Mouse (Mus musculus) liver, embryonic 11.5 days (tissue): ENCODE measurements around the gene Gm3543. TPM values are rescaled to one million over a fixed set of nuclear protein-coding genes. Genes with fewer than 3 reads are reported as not detected.
"Not testable (repeated sequence)": the region's sequence is repeated elsewhere in the genome, so short reads cannot be mapped to it uniquely, and the experiment has no call there.

Experiments used
- ATAC-seq: fragments of 200-750 bp; cut with Nextera tagmentation; replicated peaks from 2 replicates; pipeline ENCODE4 v1.8.0; 2017; ENCODE audit warnings: moderate number of reproducible peaks, mild to moderate bottlenecking, moderate TSS enrichment, moderate library complexity; ENCODE audit not compliant: low FRiP score
- DNase-seq: peaks from one replicate; pipeline ENCODE4 v3.0.0-alpha.2; 2017; ENCODE audit warnings: low spot score
- H3K27ac ChIP-seq: fragments of 300-500 bp; sonication (generic); 2 replicates; pipeline ENCODE4 v1.5.1; 2014; ENCODE audit warnings: mild to moderate bottlenecking, low read depth, low read length, control low read depth
- H3K27me3 ChIP-seq: fragments of 300-500 bp; sonication (generic); replicated peaks from 2 replicates; pipeline ENCODE4 v1.6.1; 2014; ENCODE audit warnings: low read length, mixed read lengths; ENCODE audit not compliant: control insufficient read depth, insufficient read depth
- H3K36me3 ChIP-seq: fragments of 300-500 bp; sonication (generic); 2 replicates; pipeline ENCODE4 v1.6.1; 2014; ENCODE audit warnings: mild to moderate bottlenecking, low read length, moderate library complexity, mixed read lengths; ENCODE audit not compliant: control insufficient read depth, insufficient read depth
- H3K4me1 ChIP-seq: fragments of 300-500 bp; sonication (generic); replicated peaks from 2 replicates; pipeline ENCODE4 v1.6.1; 2014; ENCODE audit warnings: low read length, mixed read lengths; ENCODE audit not compliant: control insufficient read depth, insufficient read depth
- H3K4me2 ChIP-seq: fragments of 300-500 bp; sonication (generic); 2 replicates; pipeline ENCODE4 v1.6.1; 2014; ENCODE audit warnings: mild to moderate bottlenecking, control low read depth, moderate library complexity
- H3K4me3 ChIP-seq: fragments of 300-500 bp; sonication (generic); 2 replicates; pipeline ENCODE4 v1.5.1; 2014; ENCODE audit warnings: low read depth, low read length, control low read depth
- H3K9ac ChIP-seq: fragments of 300-500 bp; sonication (generic); 2 replicates; pipeline ENCODE4 v1.6.1; 2014; ENCODE audit warnings: low read depth, low read length, control low read depth
- H3K9me3 ChIP-seq: fragments of 300-500 bp; sonication (generic); 2 replicates; pipeline ENCODE4 v1.6.1; 2016; ENCODE audit warnings: low read length, inconsistent platforms, mixed read lengths; ENCODE audit not compliant: control insufficient read depth
- WGBS: fragments of 180-500 bp; shearing (Covaris S2); extraction: QIAGEN DNeasy Blood & Tissue Kit; methylation state at CpG from one replicate; pipeline ENCODE4 v1.1.7; 2014; 5-methylcytosine and 5-hydroxymethylcytosine counted together
- polyA plus RNA-seq: library from polyadenylated mRNA; unstranded; fragments of >200 nt; fragmentation: Nextera tagmentation; extraction: Ambion mirVana; gene quantifications from 2 replicates; pipeline ENCODE4 v1.2.1, GENCODE M21; 2014

Gene Gm3543
- polyA plus RNA-seq, result not detected in 2 replicates

GRCm38 (mm10) chr14:41983225-41983624, at the start of gene Gm3543:
Gm3543 (minus strand) TSS chr14:41983325.
- H3K4me1 ChIP-seq, H3K27me3 ChIP-seq, H3K9me3 ChIP-seq, H3K4me2 ChIP-seq, H3K9ac ChIP-seq, H3K4me3 ChIP-seq, ATAC-seq, DNase-seq, H3K36me3 ChIP-seq, H3K27ac ChIP-seq: not testable (repeated sequence)
- WGBS, result no CpG with 5 or more reads among the region's 1 CpGs

- H3K27me3 ChIP-seq, H3K9me3 ChIP-seq, H3K27ac ChIP-seq, H3K4me3 ChIP-seq, H3K4me1 ChIP-seq, DNase-seq, H3K36me3 ChIP-seq, H3K9ac ChIP-seq, H3K4me2 ChIP-seq, ATAC-seq: not testable (repeated sequence)
- 64% methylated on average over 3 of the region's 3 CpGs for WGBS
Observed at GRCm38 (mm10) chr14:41968596-41968995, 14.5 kb downstream of the Gm3543 start.

DNA sequence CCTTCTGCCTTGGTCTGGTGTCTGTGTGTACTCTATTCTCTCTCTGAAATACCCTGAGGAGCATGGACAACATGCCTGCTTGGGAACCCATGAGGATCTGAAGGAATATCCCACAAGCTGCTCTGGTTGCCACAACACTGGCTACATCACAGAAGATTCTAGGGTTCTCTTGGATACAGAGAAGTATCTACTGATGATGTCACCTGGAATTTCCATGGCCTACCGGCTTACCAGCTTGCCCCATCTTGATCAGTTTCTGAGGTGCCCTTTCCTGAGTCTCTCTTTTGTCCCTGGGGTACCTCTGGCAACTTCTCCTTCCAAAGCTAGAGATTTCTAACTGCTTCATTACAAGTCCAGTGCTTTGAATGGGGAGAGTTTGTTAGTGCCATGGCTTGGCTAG, 15.3 kb downstream of the Gm3543 start, which contains the start of gene Gm6401:
Gene Gm6401, minus strand, starts transcription at position 101 of the 400 bp plus-strand sequence.
- 87% methylated on average over 1 of the region's 1 CpGs for WGBS

GRCm38 (mm10) chr14:41964095-41964494, 19.0 kb downstream of the Gm3543 start:
- H3K36me3 ChIP-seq, H3K9me3 ChIP-seq, H3K27me3 ChIP-seq, DNase-seq, H3K4me3 ChIP-seq, H3K27ac ChIP-seq, H3K4me1 ChIP-seq, H3K4me2 ChIP-seq, H3K9ac ChIP-seq, ATAC-seq: not testable (repeated sequence)
- 67% methylated on average over 4 of the region's 4 CpGs for WGBS

More for the DNA sequence above, 15.3 kb downstream of the Gm3543 start, which contains the start of gene Gm6401:
- not testable (repeated sequence) for H3K4me3 ChIP-seq, H3K36me3 ChIP-seq, ATAC-seq, H3K9ac ChIP-seq, H3K27me3 ChIP-seq, H3K27ac ChIP-seq, H3K9me3 ChIP-seq, H3K4me2 ChIP-seq, DNase-seq, H3K4me1 ChIP-seq

GRCm38 (mm10) chr14:41943695-41944094, 39.4 kb downstream of the Gm3543 start, which contains the start of gene 1700024B05Rik:
1700024B05Rik (plus strand) TSS chr14:41943995.
- H3K27me3 ChIP-seq, H3K9me3 ChIP-seq, DNase-seq, H3K4me1 ChIP-seq, H3K4me2 ChIP-seq, H3K9ac ChIP-seq, H3K36me3 ChIP-seq, H3K4me3 ChIP-seq, ATAC-seq, H3K27ac ChIP-seq: not testable (repeated sequence)
- 79% methylated on average over 1 of the region's 2 CpGs for WGBS

Other genes starting within 250 kb of the Gm3543 start
- gene Gm7929, start 232.7 kb downstream of the Gm3543 start, polyA plus RNA-seq, result not detected in 2 replicates
- gene Gm47189, start 210.9 kb downstream of the Gm3543 start, polyA plus RNA-seq, result not detected in 2 replicates
- not detected in 2 replicates for gene Gm7980, start 76.0 kb downstream of the Gm3543 start, polyA plus RNA-seq
- not detected in 2 replicates for gene 1700049E17Rik1, start 58.4 kb downstream of the Gm3543 start, polyA plus RNA-seq
- not detected in 2 replicates for gene 1700024B05Rik, start 39.3 kb downstream of the Gm3543 start, polyA plus RNA-seq
- not detected in 2 replicates for gene Gm6401, start 15.4 kb downstream of the Gm3543 start, polyA plus RNA-seq
- gene Gm7951, start 134.0 kb upstream of the Gm3543 start, polyA plus RNA-seq, result not detected in 2 replicates
- not detected in 2 replicates for gene Gm17027, start 179.3 kb upstream of the Gm3543 start, polyA plus RNA-seq
- not detected in 2 replicates for gene Gm3573, start 207.5 kb upstream of the Gm3543 start, polyA plus RNA-seq